Mouse (Mus musculus) gastrocnemius, postnatal 4 days (tissue): Measurements from ENCODE around the gene Asb4. TPM values are rescaled to one million over a fixed set of nuclear protein-coding genes. Genes with fewer than 3 reads are reported as not detected.

ENCODE experiments used
- DNase-seq, 2 experiments: peaks; one replicate each; pipeline ENCODE4 v3.0.0; 2021 to 2022; ENCODE audit warnings: low spot score in 2 of 2, mixed read lengths in 2 of 2
- total RNA-seq, 2 experiments: library from RNA; stranded (reverse); gene quantifications; 2 replicates each; pipeline ENCODE4 v1.2.3; 2021

Asb4 gene
- total RNA-seq, 2 experiments from 2014 or later = 17.1 to 19.7 TPM

- DNase-seq = no peak
Observed at GRCm38 (mm10) chr6:5443104-5443863, 60.1 kb downstream of the Asb4 start.

DNA sequence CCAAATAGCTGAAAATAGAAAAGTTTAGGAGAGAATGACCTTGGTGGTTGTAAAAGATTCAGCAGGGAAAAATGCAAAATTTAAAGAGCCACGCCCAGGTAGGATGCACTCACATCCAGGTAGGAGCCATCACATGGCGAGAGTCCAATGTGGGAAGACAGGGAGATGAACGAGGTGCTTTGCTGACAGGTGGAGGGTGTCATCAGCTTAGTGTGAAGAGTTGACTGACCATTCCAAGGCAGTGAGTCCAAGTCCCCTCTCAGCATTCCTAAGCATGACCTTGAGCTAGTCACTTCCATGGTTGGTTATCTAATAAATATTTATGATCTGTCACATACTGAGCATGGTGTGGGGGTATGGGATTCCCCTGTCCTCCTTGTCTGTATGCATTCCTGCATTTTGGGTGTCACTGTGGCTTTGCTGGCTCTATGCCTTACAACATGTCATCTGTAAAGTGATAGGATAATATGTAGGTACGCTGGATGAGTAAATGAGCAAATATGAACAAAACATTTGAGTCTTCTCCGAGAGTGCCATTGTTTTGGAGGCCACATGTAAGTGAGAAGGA lies 61.2 kb downstream of the Asb4 start:
- DNase-seq = no peak

DNA sequence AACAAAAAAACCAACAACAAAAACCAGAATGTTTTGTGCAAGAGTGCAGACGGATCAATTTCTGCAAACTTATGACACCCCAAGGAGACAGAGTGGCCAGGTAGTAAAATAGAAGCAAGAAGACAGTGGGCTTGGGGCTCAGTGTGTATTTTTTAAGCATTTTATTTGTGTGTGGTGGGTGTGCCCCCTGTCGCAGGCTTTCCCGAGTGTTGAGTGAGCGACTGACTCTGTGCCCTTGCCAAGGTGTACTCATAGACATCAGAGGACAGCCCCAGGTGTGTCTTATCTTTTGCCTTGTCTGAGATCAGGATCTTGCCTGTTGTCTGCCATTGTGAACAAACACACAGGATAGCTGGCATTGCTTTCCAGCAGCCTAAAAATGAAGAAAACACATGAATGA lies 63.8 kb downstream of the Asb4 start:
- DNase-seq = no peak

DNA sequence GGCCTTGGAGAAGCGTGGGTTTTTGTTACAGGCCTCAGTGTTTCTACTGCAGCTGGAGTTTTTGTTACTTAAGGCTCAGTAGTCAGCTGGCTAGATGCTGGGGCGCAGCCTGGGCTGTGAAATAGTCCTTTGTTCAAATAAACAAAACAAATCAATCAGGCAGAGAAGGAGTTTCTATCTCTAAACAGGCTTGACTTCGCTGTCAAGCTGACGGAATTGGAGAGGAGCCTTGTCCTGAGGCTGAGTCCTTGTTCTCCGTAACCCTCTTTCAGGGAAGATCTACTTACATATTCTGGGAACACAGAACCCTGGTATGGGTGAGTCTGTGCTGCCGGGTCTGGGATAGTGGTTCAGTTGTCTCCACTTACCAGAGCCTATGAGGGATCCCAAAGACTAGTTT lies 64.4 kb downstream of the Asb4 start:
- DNase-seq = no peak

DNA sequence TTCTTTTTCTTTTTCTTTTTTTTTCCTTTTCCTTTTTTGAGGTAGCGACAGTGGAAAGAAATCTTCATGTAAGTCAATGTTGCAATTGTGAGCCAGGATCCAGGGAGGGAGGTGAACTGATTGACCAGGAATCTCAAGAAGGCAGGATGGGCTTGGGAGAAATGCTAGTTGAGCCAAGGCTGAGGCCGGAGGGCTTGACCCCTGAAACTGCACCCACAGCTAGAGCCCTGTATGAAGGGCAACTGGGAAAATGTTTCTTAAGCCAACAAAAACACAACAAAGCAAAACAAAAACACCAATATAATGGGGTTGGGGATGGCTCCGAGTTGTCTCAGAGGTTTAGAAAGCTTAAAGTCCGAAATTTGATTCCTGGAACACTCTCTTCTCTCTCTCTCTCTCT lies 65.2 kb downstream of the Asb4 start:
- DNase-seq = no peak

GRCm38 (mm10) chr6:5449878-5450277 lies 66.7 kb downstream of the Asb4 start:
- DNase-seq = no peak

GRCm38 (mm10) chr6:5455836-5456235 lies 72.7 kb downstream of the Asb4 start:
- DNase-seq = no peak

- DNase-seq = no peak
Observed at GRCm38 (mm10) chr6:5470480-5471318, 87.5 kb downstream of the Asb4 start.

- no peak for DNase-seq
Observed at GRCm38 (mm10) chr6:5472692-5473091, 89.5 kb downstream of the Asb4 start.

GRCm38 (mm10) chr6:5474021-5474420 lies 90.8 kb downstream of the Asb4 start:
- DNase-seq = no peak

GRCm38 (mm10) chr6:5481066-5481465 lies 97.9 kb downstream of the Asb4 start:
- DNase-seq = no peak

GRCm38 (mm10) chr6:5482270-5482783 lies 99.1 kb downstream of the Asb4 start:
- DNase-seq = no peak

Other genes with a start within 250 kb of the Asb4 start
- gene Pon1, start 189.4 kb upstream of the Asb4 start, total RNA-seq = under 1 TPM; 0.32 to 0.93 TPM
- 10 to 100 TPM in 1 of 2 experiments, 1 to 10 TPM in 1; 8.0 to 10.0 TPM for gene Pon3, start 127.1 kb upstream of the Asb4 start, total RNA-seq
- 10 to 100 TPM; 15.9 to 16.4 TPM for gene Pon2, start 84.9 kb upstream of the Asb4 start, total RNA-seq
- gene Pdk4, start 112.9 kb downstream of the Asb4 start, total RNA-seq = 100 to 1,000 TPM; 113 to 156 TPM